Mouse (Mus musculus) CH12.LX (cell line): ENCODE results near the gene Nipal4.

Experiments used
- KAT2A ChIP-seq: IDR thresholded peaks from 2 replicates; pipeline ENCODE4 v1.6.1; 2012; ENCODE audit warnings: low read length, improper control_type of control experiment, inconsistent platforms; ENCODE audit not compliant: insufficient replicate concordance
- USF1 ChIP-seq: IDR thresholded peaks from 2 replicates; pipeline ENCODE4 v1.6.1; 2014; ENCODE audit warnings: low read depth, mild to moderate bottlenecking, inconsistent platforms, low read length, improper control_type of control experiment

- TF ChIP-seq KAT2A, result no peak
- no peak for TF ChIP-seq USF1
Observed at GRCm38 (mm10) chr11:46123328-46123866, 42.9 kb downstream of the Nipal4 start.
